Mouse (Mus musculus) kidney, adult 2 months (tissue): ENCODE measurements around the gene Ifnar2. TPM values are rescaled to one million over a fixed set of nuclear protein-coding genes. Genes with fewer than 3 reads are reported as not detected.

Experiments used
- DNase-seq: peaks from one replicate; pipeline ENCODE4 v3.0.0; 2021
- H3K27ac ChIP-seq: fragments of 200-500 bp; 2 replicates; pipeline ENCODE4 v1.5.1; 2012; ENCODE audit warnings: low read depth, low read length, control low read depth, inconsistent platforms; ENCODE audit not compliant: insufficient read depth
- H3K27me3 ChIP-seq: fragments of 200-500 bp; replicated peaks from 2 replicates; pipeline ENCODE4 v1.6.1; 2012; ENCODE audit warnings: mild to moderate bottlenecking, moderate library complexity, low read length, inconsistent platforms; ENCODE audit not compliant: control insufficient read depth, insufficient read depth
- H3K36me3 ChIP-seq: fragments of 200-500 bp; 2 replicates; pipeline ENCODE4 v1.6.1; 2012; ENCODE audit warnings: mild to moderate bottlenecking, moderate library complexity, low read length, inconsistent platforms; ENCODE audit not compliant: control insufficient read depth, insufficient read depth
- H3K4me1 ChIP-seq: fragments of 200-500 bp; 2 replicates; pipeline ENCODE4 v1.6.1; 2011; ENCODE audit warnings: low read length; ENCODE audit not compliant: control insufficient read depth, insufficient read depth
- H3K4me3 ChIP-seq: fragments of 200-500 bp; 2 replicates; pipeline ENCODE4 v1.5.1; 2011; ENCODE audit warnings: mild to moderate bottlenecking, low read depth, low read length, control low read depth; ENCODE audit not compliant: insufficient read depth
- CTCF ChIP-seq: fragments of 200-500 bp; conservative IDR thresholded peaks from 2 replicates; pipeline ENCODE4 v1.5.1; 2011; ENCODE audit warnings: low read depth, mild to moderate bottlenecking, control low read depth, low read length, moderate library complexity, mixed read lengths; ENCODE audit not compliant: insufficient read depth, insufficient read length
- POLR2A ChIP-seq: fragments of 200-500 bp; IDR thresholded peaks from one replicate; pipeline ENCODE4 v1.6.1; 2011; ENCODE audit warnings: low read depth, low read length, control low read depth
- WGBS: fragments of 180-500 bp; shearing (Covaris S2); methylation state at CpG from one replicate; pipeline ENCODE4 v1.1.7; 2018; 5-methylcytosine and 5-hydroxymethylcytosine counted together
- polyA plus RNA-seq: library from polyadenylated mRNA; depleted of rRNA; stranded (reverse); fragments of >200 nt; gene quantifications from 2 replicates; pipeline ENCODE4 v1.2.3, GENCODE M21; 2012; rRNA removed

Ifnar2 gene
- polyA plus RNA-seq, 1 experiment, result 57.1 TPM

DNA sequence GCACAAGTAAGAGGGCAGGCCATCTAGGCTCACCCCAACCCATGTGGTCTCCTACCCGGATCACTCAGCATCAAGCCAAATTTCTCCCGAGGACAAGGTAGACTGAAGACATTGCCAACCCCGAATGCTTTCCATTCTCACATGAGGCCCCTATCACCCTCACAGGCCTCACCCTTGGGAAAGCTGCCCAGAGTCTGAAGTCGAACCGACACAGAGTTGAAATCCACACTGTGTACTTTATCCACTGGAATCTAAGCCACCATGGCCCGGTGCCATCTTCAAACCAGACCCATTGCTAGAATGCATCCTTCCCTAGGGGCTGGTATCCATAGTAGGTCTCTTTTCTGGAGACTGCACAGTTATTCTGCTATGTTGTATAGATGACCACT, 74.9 kb downstream of the Ifnar2 start:
- DNase-seq, result peak; percentile 80
- Histone ChIP-seq H3K27me3 (no peaks in the 10 kb centered on the region), H3K36me3 (no peaks in the 10 kb centered on the region), H3K27ac (no peak overlapping the region), H3K4me1 (peaks cover 8% of the 10 kb centered on the region; the same call in 1 of the 2 replicates), H3K4me3 (no peak overlapping the region)
- TF ChIP-seq POLR2A (no peak), CTCF (no peak)
- WGBS, result 59% methylated on average over 6 of the region's 6 CpGs

DNA sequence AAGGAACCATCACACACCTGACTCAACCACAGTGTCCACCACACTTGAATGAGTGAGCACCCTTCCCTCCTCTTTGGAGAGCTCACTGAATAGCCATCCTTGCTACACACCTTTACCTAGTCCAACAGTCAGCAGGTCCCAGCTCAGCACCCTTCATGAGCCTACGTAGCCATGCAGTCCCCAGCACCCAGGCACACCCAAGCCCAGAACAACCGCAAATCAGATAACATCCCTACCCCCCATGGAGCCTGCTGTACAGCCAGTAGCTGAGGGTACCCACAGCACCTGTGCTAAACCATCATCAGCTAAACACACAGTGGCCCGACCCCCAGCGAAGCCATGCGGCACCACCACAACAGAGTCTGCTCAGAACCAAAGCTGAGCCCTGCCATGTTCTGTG, 75.5 kb downstream of the Ifnar2 start:
- Histone ChIP-seq H3K4me1 (peaks cover 8% of the 10 kb centered on the region; the same call in 1 of the 2 replicates), H3K27me3 (no peaks in the 10 kb centered on the region), H3K4me3 (no peak overlapping the region), H3K36me3 (no peaks in the 10 kb centered on the region), H3K27ac (no peak overlapping the region)
- TF ChIP-seq POLR2A, result no peak
- TF ChIP-seq CTCF, result no peak
- WGBS, result 97% methylated on average over 5 of the region's 5 CpGs
- DNase-seq, result no peak

DNA sequence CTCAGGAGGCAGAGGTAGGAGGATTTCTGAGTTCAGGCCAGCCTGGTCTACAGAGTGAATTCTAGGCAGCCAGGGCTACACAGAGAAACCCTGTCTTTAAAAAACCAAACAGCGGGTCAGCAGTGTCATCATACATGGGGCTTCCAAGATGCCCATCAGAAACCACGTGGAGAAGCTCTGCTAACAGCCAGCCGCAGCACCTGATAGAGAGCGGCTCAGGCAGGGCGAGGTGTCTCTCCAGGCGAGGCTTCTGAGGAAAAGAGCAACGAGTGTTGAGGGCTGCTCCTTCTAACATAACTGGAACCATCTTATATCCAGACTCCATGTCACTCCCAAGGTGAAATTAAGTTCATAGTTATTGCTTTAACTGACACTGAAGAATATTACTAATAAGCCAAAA, 76.3 kb downstream of the Ifnar2 start:
- Histone ChIP-seq H3K27ac (no peak overlapping the region), H3K4me1 (peaks cover 8% of the 10 kb centered on the region; the same call in 1 of the 2 replicates), H3K36me3 (no peaks in the 10 kb centered on the region), H3K27me3 (no peaks in the 10 kb centered on the region), H3K4me3 (no peak overlapping the region)
- DNase-seq, result no peak
- WGBS, result 92% methylated on average over 7 of the region's 7 CpGs
- no peak for TF ChIP-seq CTCF
- TF ChIP-seq POLR2A, result no peak

DNA sequence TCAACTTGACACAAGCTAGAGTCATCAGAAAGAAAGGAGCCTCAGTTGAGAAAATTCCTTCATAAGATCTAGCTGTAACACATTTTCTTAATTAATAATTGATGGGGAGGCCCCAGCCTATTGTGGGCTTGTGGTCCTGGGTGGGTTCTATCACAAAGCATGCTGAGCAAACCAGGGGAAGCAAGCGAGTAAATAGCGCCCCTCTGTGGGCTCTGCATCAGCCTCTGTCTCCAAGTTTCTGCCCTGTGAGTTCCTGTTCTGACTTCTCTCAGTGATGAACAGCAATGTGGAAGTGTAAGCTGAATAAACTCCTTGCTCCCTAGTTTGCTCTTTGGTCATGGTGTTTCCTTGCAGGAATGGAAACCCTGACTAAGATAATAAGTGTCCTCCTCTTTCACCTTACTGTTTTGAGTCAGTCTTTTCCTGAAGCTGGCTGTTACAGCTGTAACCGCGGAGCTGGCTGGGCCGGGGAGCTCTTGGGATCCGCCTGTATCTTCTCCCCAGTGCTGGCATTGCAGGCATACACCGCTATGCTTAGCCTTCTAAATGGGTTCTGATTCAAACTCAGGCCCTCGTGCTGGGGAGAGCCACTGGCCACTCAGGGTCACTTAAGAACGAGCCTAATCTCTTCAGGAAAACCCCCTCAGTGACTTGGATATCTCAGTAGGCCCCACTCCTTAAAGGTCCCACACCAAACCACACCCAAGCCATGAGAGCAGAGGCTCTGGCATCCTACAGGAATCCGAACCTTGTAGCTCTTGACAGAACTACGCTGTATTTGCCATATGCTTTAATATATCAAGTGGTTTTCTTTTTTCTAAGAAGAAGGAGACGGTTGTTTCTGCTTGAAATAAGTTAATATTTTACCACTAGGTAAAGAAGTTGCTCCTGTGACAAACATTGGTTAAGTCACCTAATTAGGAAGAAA, 77.8 kb downstream of the Ifnar2 start:
- Histone ChIP-seq H3K4me1 (peaks cover 8% of the 10 kb centered on the region; the same call in 1 of the 2 replicates), H3K36me3 (no peaks in the 10 kb centered on the region), H3K27ac (no peak overlapping the region), H3K4me3 (no peak overlapping the region), H3K27me3 (no peaks in the 10 kb centered on the region)
- DNase-seq, result no peak
- WGBS, result 83% methylated on average over 12 of the region's 12 CpGs
- TF ChIP-seq POLR2A (no peak), CTCF (no peak)

DNA sequence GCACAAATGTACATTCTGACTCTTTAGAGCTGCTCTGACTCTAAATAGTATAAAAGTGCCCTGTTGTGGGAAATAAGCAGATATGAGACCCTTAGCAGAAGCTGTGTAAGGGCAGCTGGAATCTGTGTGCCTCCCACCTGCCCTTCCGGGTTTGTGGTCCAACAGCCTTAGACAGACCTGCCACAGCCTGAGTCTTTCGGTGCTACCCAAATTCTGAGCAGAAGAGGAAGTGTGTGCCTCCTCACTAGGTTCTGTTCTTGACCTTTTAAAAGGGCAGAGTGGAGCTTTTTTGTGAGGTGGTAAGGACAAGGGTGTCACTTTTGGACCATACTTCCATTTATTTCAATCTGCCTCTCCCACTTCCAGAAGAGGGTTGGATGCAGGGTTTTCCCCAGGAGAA, 79.4 kb downstream of the Ifnar2 start:
- WGBS, result 72% methylated on average over 2 of the region's 2 CpGs
- H3K27me3 ChIP-seq, result no peaks in the 10 kb centered on the region
- no peaks in the 10 kb centered on the region for H3K36me3 ChIP-seq
- no peak overlapping the region for H3K4me3 ChIP-seq
- DNase-seq, result no peak
- peaks cover 8% of the 10 kb centered on the region; the same call in 1 of the 2 replicates for H3K4me1 ChIP-seq
- no peak for TF ChIP-seq CTCF
- no peak for TF ChIP-seq POLR2A
- H3K27ac ChIP-seq, result peak overlapping the region; percentile 6

DNA sequence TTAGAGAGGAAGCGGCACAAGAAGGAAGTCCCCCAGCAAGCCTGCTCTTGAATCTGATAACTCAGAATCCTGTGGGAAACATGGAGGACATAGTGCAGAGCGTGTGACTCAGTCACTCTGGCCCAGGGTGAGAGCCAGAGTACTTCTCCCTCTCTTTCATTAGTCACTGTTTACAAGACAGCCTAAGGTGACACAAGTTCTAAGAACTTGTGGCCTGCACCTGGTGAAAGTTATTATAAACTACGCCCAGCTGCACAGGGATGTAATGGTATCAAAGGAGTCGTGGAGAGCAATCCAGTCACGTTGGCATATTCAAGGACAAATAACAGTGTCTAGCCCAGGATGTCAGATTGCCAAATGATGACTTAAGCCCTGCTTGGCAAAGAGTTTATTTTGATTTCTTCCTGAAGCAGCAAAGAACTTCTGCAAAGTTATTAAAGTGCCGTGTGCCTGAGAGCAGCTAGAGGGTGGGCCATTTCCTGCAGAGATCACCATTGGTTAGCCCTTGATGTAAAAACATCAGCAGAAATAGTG, 79.8 kb downstream of the Ifnar2 start:
- no peaks in the 10 kb centered on the region for H3K27me3 ChIP-seq
- no peak for TF ChIP-seq CTCF
- no peak for TF ChIP-seq POLR2A
- peak overlapping the region; percentile 32 for H3K27ac ChIP-seq
- H3K4me1 ChIP-seq, result 0 out of 2 replicates have a peak, but pooled peaks cover 4% of the 10 kb centered on the region
- H3K4me3 ChIP-seq, result no peak overlapping the region
- no peaks in the 10 kb centered on the region for H3K36me3 ChIP-seq
- DNase-seq, result peak; percentile 73
- 44% methylated on average over 6 of the region's 6 CpGs for WGBS

Other genes starting within 250 kb of the Ifnar2 start
- gene Olig2, start 147.3 kb upstream of the Ifnar2 start, polyA plus RNA-seq, result 0.03 TPM in 1 of 2 replicates, not detected in the other
- 0.17 and 0.23 TPM in 2 replicates for gene Olig1, start 103.0 kb upstream of the Ifnar2 start, polyA plus RNA-seq
- gene Gm21970, start 18.9 kb downstream of the Ifnar2 start, polyA plus RNA-seq, result not detected in 2 replicates
- gene Il10rb, start 33.4 kb downstream of the Ifnar2 start, polyA plus RNA-seq, result 65.8 and 66.0 TPM in 2 replicates
- 20.8 and 22.2 TPM in 2 replicates for gene Ifnar1, start 112.5 kb downstream of the Ifnar2 start, polyA plus RNA-seq
- 15.1 and 17.7 TPM in 2 replicates for gene Ifngr2, start 174.3 kb downstream of the Ifnar2 start, polyA plus RNA-seq
- gene Tmem50b, start 225.0 kb downstream of the Ifnar2 start, polyA plus RNA-seq, result 39.2 and 40.7 TPM in 2 replicates
- 3.9 and 5.9 TPM in 2 replicates for gene Dnajc28, start 246.2 kb downstream of the Ifnar2 start, polyA plus RNA-seq